Mouse (Mus musculus): Measurements from ENCODE around the gene Fam227a.

Fam227a gene

GRCm38 (mm10) chr15:79615501-79615900 lies 43.3 kb downstream of the Fam227a start:
- DNase-seq: no peak

GRCm38 (mm10) chr15:79609226-79609625 lies 49.5 kb downstream of the Fam227a start:
- DNase-seq: no peak

- DNase-seq: no peak
These were observed 50.5 kb downstream of the Fam227a start for GRCm38 (mm10) chr15:79608214-79608613.

- peak; percentile 31 for DNase-seq
These were observed 51.0 kb downstream of the Fam227a start for GRCm38 (mm10) chr15:79607757-79608156.

GRCm38 (mm10) chr15:79606161-79606560 lies 52.6 kb downstream of the Fam227a start:
- no peak for DNase-seq

DNA sequence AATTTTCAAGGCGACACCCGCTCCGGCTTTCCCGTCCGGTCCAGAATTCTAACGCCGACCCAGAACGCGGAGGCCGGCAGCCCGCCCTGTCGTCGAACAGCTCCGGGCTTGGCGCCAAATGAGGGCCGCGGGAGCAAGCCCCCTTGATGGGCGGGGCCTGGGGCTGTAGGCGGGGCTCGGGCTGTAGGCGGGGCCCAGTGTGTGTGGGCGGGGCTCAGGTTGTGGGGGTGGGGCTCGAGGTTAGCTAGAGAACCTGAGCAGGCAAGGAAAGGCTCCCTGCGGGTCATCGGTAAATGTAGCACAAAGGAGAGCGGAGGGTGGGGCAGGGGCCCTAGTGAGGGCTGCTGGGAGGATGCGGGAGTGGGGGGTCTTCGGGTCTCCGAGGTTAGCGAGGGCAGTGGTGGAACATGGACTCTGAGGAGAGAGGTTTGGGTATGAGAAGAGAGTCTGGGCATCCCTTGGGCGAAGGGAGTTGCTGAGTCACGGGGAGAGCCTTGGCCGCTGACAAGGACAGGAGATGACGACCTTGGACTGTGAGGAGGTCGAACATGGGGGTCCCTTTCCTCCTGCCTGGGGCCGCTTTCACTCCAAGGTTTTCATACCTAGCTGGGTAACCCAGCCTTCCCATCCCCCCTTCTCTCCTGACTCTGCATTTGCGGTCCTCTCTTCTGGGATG lies 53.6 kb downstream of the Fam227a start, which contains the start of gene Dmc1:
Gene Dmc1 (minus strand): TSS at position 120 of the 676 bp plus-strand sequence.
- DNase-seq: peak; percentile 73

- no peak for DNase-seq
These were observed 58.6 kb downstream of the Fam227a start for GRCm38 (mm10) chr15:79600176-79600575.

GRCm38 (mm10) chr15:79598715-79599114 lies 60.0 kb downstream of the Fam227a start:
- DNase-seq: no peak

GRCm38 (mm10) chr15:79581581-79581980 lies 77.2 kb downstream of the Fam227a start:
- DNase-seq: no peak

GRCm38 (mm10) chr15:79577671-79578426 lies 80.9 kb downstream of the Fam227a start:
- DNase-seq: no peak

- DNase-seq: no peak
These were observed 81.8 kb downstream of the Fam227a start for GRCm38 (mm10) chr15:79576947-79577346.

- no peak for DNase-seq
These were observed 83.1 kb downstream of the Fam227a start for GRCm38 (mm10) chr15:79575543-79576222.

DNA sequence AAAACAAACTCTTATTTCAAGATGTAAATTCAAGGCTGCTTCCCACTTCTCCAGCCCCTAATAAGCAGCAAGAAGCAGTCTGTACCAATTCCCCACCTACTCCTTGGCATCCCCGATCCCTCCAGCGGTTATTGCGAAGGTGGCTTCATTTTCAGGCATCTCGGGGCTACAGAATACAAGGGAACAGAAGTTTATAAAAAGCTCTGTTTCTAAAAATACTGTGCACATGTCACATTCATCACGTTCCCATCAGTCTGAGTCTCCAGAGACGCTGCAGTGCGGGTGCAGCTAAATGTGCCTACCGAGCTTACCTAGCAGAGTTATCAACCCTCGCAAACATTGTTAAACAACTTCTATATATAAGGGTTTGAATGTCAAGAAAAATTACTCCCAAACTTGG lies 96.3 kb downstream of the Fam227a start:
- DNase-seq: no peak

GRCm38 (mm10) chr15:79559649-79560048 lies 99.1 kb downstream of the Fam227a start:
- DNase-seq: no peak

Data from retina, postnatal 1 day (tissue).